Mouse (Mus musculus): Measurements from ENCODE around the gene Pdzd2. TPM values are rescaled to one million over a fixed set of nuclear protein-coding genes. Genes with fewer than 3 reads are reported as not detected.

Pdzd2 gene
- polyA plus RNA-seq, 2 experiments: 0.19 to 0.89 TPM

DNA sequence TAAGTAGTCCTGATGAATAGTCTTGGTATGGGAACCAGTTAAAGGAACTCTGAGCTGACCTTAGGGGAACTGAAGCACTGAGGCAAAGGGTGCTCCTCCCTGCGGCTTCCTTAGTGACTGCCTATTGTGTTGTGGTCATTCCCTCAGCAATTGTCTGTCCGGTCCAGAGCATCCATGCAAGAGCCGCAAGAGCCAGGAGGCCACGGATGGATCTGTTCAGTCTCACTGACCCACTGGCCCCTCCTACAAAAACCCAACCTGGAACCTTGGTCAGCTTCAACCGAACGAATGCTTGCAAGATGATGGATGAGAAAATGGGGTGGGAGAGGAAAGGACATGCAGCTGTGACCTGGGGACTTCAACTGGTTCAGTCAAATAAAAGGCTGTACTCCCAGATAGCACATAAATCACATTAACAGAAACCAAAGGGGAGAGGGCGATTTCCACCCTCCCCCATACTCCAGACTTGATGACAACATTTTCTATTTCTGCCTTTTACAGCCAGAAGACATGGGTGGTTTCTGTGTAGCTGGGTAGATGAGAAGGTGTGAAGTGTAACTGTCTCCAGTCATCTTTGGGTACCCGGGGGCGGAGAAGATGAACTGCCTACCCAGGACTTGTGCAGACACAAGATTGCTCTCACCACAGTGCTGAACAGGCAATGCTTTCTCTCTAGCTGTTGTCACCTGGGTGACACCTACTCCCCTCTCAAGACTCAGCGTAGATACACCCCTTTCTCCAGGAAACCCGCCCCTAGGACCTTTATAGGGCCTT, 181.9 kb downstream of the Pdzd2 start:
- Histone ChIP-seq H3K9ac (replicated peaks) (no peak overlapping the region), H3K4me3 (ENCODE audit: insufficient read depth in 1 of 2, low read depth in 2 of 2, low read length in 2 of 2) (no peak overlapping the region), H3K36me3 (replicated peaks; ENCODE audit: control insufficient read depth, insufficient read depth, low read depth) (no peaks in the 10 kb centered on the region), H3K27ac (no peak overlapping the region), H3K4me1 (replicated peaks; ENCODE audit: control insufficient read depth in 2 of 2, insufficient read depth in 2 of 2, low read length in 1 of 2) (no peaks in the 10 kb centered on the region), H3K4me2 (ENCODE audit: low read depth) (no peak overlapping the region), H3K9me3 (ENCODE audit: control insufficient read depth, low read length) (no peaks in the 10 kb centered on the region), H3K27me3 (ENCODE audit: control insufficient read depth, insufficient read depth, low read length) (no peaks in the 10 kb centered on the region)
- WGBS (ENCODE audit: insufficient replicate concordance): 62% methylated on average over 11 of the region's 11 CpGs
- TF ChIP-seq EP300 (IDR thresholded peaks at IDR 0.05; ENCODE audit: low read depth) (no peak), CTCF (IDR thresholded peaks at IDR 0.05; ENCODE audit: low read depth) (no peak)
- ATAC-seq (ENCODE audit: insufficient read depth): no peak
- DNase-seq (ENCODE audit: low read depth in 3 of 3, low spot score in 3 of 3): no peak

DNA sequence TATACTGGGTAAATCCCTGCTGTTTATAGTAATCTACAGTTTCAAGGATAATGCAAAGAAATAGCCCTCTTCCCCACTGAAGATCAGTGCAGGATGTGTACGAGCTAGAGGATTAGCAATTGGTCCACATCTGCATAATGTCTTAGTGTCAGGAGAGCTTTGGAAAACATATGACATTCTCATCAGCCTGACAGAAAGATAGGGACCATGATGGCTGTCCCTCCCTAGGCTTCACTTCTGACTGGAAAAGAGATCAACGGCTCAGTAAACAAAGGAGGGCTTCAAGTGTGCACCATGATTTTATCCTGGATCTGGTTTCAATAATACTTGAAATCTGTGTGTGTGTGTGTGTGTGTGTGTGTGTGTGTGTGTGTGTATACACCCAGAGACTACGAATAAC, 186.5 kb downstream of the Pdzd2 start:
- peaks cover 18% of the 10 kb centered on the region for H3K27me3 ChIP-seq (ENCODE audit: control insufficient read depth, insufficient read depth, low read length)
- H3K4me3 ChIP-seq (ENCODE audit: insufficient read depth in 1 of 2, low read depth in 2 of 2, low read length in 2 of 2): no peak overlapping the region
- H3K36me3 ChIP-seq (replicated peaks; ENCODE audit: control insufficient read depth, insufficient read depth, low read depth): no peaks in the 10 kb centered on the region
- H3K27ac ChIP-seq: no peak overlapping the region
- ATAC-seq (ENCODE audit: insufficient read depth): no peak
- no peak for DNase-seq (ENCODE audit: low read depth in 3 of 3, low spot score in 3 of 3)
- H3K4me1 ChIP-seq (replicated peaks; ENCODE audit: control insufficient read depth in 2 of 2, insufficient read depth in 2 of 2, low read length in 1 of 2): 0 out of 4 replicates have a peak, but pooled peaks cover 0 to 4% of the 10 kb centered on the region in 2 experiments
- no peak overlapping the region for H3K9ac ChIP-seq (replicated peaks)
- no peak overlapping the region for H3K4me2 ChIP-seq (ENCODE audit: low read depth)
- TF ChIP-seq EP300 (IDR thresholded peaks at IDR 0.05; ENCODE audit: low read depth): no peak
- TF ChIP-seq CTCF (IDR thresholded peaks at IDR 0.05; ENCODE audit: low read depth): no peak
- H3K9me3 ChIP-seq (ENCODE audit: control insufficient read depth, low read length): no peaks in the 10 kb centered on the region
- WGBS (ENCODE audit: insufficient replicate concordance): 60% methylated on average over 3 of the region's 3 CpGs

DNA sequence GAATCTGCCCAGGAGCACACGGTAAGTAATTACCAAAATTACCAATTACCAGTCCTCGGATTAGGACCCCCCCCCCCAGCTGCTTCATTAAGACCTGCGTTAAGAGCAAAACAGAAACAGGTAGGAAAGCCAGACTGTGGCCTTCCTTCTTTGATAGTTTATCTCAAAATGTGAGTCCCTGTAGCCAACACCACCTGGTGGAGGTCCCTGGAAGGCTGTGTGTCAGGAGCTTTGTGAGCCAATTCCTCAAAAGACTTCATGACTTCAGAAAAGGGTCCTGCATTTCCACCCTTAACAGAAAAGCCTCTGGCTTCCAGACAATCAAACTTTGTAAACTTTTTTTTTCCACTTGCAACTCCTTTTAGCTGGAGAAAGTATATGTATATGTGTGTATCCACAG, 188.8 kb downstream of the Pdzd2 start:
- H3K4me2 ChIP-seq (ENCODE audit: low read depth): no peak overlapping the region
- H3K4me1 ChIP-seq (replicated peaks; ENCODE audit: control insufficient read depth in 2 of 2, insufficient read depth in 2 of 2, low read length in 1 of 2): 0 out of 4 replicates have a peak, but pooled peaks cover 0 to 4% of the 10 kb centered on the region in 2 experiments
- WGBS (ENCODE audit: insufficient replicate concordance): 37% methylated on average over 3 of the region's 3 CpGs
- H3K9me3 ChIP-seq (ENCODE audit: control insufficient read depth, low read length): no peaks in the 10 kb centered on the region
- no peak overlapping the region for H3K27ac ChIP-seq
- DNase-seq (ENCODE audit: low read depth in 3 of 3, low spot score in 3 of 3) (no peak), ATAC-seq (ENCODE audit: insufficient read depth) (no peak)
- no peaks in the 10 kb centered on the region for H3K36me3 ChIP-seq (replicated peaks; ENCODE audit: control insufficient read depth, insufficient read depth, low read depth)
- H3K27me3 ChIP-seq (ENCODE audit: control insufficient read depth, insufficient read depth, low read length): peaks cover 18% of the 10 kb centered on the region
- no peak overlapping the region for H3K4me3 ChIP-seq (ENCODE audit: insufficient read depth in 1 of 2, low read depth in 2 of 2, low read length in 2 of 2)
- no peak overlapping the region for H3K9ac ChIP-seq (replicated peaks)
- TF ChIP-seq CTCF (IDR thresholded peaks at IDR 0.05; ENCODE audit: low read depth) (no peak), EP300 (IDR thresholded peaks at IDR 0.05; ENCODE audit: low read depth) (no peak)

DNA sequence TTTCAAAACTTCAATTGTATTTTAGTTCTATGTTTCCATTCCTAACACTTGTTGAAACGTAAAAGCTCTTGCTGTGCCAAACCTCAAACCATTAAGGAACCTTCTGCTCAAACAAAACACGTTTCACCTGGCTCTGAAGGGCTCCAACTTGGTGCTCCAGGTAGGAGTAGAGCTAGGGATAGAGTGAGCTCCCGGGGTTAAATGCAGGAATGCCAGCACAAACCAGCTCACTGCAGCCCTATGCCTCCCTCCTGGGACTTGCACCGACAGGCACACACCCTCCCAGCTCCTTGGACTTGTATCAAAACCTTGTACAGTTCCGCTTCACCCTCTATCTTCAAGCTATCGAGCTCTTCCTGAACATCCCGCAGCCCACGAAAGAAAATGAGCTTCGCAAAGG, 189.3 kb downstream of the Pdzd2 start:
- no peaks in the 10 kb centered on the region for H3K9me3 ChIP-seq (ENCODE audit: control insufficient read depth, low read length)
- peaks cover 18% of the 10 kb centered on the region for H3K27me3 ChIP-seq (ENCODE audit: control insufficient read depth, insufficient read depth, low read length)
- no peak overlapping the region for H3K27ac ChIP-seq
- TF ChIP-seq EP300 (IDR thresholded peaks at IDR 0.05; ENCODE audit: low read depth) (no peak), CTCF (IDR thresholded peaks at IDR 0.05; ENCODE audit: low read depth) (no peak)
- no peak for DNase-seq (ENCODE audit: low read depth in 3 of 3, low spot score in 3 of 3)
- H3K4me3 ChIP-seq (ENCODE audit: insufficient read depth in 1 of 2, low read depth in 2 of 2, low read length in 2 of 2): no peak overlapping the region
- no peak for ATAC-seq (ENCODE audit: insufficient read depth)
- no peak overlapping the region for H3K4me2 ChIP-seq (ENCODE audit: low read depth)
- H3K9ac ChIP-seq (replicated peaks): no peak overlapping the region
- 0 out of 4 replicates have a peak, but pooled peaks cover 0 to 4% of the 10 kb centered on the region in 2 experiments for H3K4me1 ChIP-seq (replicated peaks; ENCODE audit: control insufficient read depth in 2 of 2, insufficient read depth in 2 of 2, low read length in 1 of 2)
- no peaks in the 10 kb centered on the region for H3K36me3 ChIP-seq (replicated peaks; ENCODE audit: control insufficient read depth, insufficient read depth, low read depth)
- 35% methylated on average over 9 of the region's 9 CpGs for WGBS (ENCODE audit: insufficient replicate concordance)

DNA sequence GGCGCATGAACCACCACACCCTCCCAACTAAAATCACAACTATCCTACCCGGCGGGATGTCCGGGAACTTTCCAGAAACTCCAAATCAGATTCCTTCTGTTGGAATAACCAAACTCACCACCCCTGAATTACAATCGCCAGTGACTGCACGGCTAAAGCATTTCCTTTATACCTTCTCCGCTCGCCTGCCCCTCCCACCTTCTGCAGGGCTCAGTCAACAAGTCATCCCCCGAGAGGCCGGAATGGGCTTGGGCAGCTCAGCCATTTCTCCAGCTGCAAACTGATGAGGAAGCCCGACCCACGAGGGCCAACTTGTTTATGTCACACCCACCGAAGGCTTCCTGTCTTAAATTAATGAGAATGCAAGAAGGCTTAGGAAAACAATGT, 189.8 kb downstream of the Pdzd2 start:
- no peak overlapping the region for H3K27ac ChIP-seq
- no peaks in the 10 kb centered on the region for H3K36me3 ChIP-seq (replicated peaks; ENCODE audit: control insufficient read depth, insufficient read depth, low read depth)
- 0 out of 4 replicates have a peak, but pooled peaks cover 0 to 4% of the 10 kb centered on the region in 2 experiments for H3K4me1 ChIP-seq (replicated peaks; ENCODE audit: control insufficient read depth in 2 of 2, insufficient read depth in 2 of 2, low read length in 1 of 2)
- ATAC-seq (ENCODE audit: insufficient read depth) (no peak), DNase-seq (ENCODE audit: low read depth in 3 of 3, low spot score in 3 of 3) (no peak)
- H3K4me3 ChIP-seq (ENCODE audit: insufficient read depth in 1 of 2, low read depth in 2 of 2, low read length in 2 of 2): peak overlapping the region; percentile 44 to 45; a peak in 3 of 4 replicates
- 2% methylated on average over 13 of the region's 13 CpGs for WGBS (ENCODE audit: insufficient replicate concordance)
- H3K9me3 ChIP-seq (ENCODE audit: control insufficient read depth, low read length): no peaks in the 10 kb centered on the region
- TF ChIP-seq CTCF (IDR thresholded peaks at IDR 0.05; ENCODE audit: low read depth): no peak
- no peak for TF ChIP-seq EP300 (IDR thresholded peaks at IDR 0.05; ENCODE audit: low read depth)
- peaks cover 18% of the 10 kb centered on the region for H3K27me3 ChIP-seq (ENCODE audit: control insufficient read depth, insufficient read depth, low read length)
- H3K9ac ChIP-seq (replicated peaks): no peak overlapping the region
- H3K4me2 ChIP-seq (ENCODE audit: low read depth): peak overlapping the region; percentile 63
